Mouse (Mus musculus) CH12.LX (cell line): ENCODE measurements around the gene Gm49368. TPM values are rescaled to one million over a fixed set of nuclear protein-coding genes. Genes with fewer than 3 reads are reported as not detected.

ENCODE experiments used
- DNase-seq: peaks from one replicate; pipeline ENCODE4 v3.0.0-alpha.2; 2013; ENCODE audit errors: extremely low read depth
- H3K27ac ChIP-seq: 2 replicates; pipeline ENCODE4 v1.5.1; 2012; ENCODE audit warnings: low read depth, mild to moderate bottlenecking, control low read depth, moderate library complexity; ENCODE audit not compliant: insufficient read depth
- H3K27me3 ChIP-seq: replicated peaks from 2 replicates; pipeline ENCODE3; 2012; ENCODE audit warnings: inconsistent platforms
- H3K36me3 ChIP-seq, 2 experiments: replicated peaks in 1 of 2; 2 replicates each; pipeline versions ENCODE3 to v1.6.1; 2012; ENCODE audit warnings: inconsistent platforms in 1 of 2, low read length in 1 of 2, mild to moderate bottlenecking in 1 of 2, mixed read lengths in 1 of 2, moderate library complexity in 1 of 2; ENCODE audit not compliant: control insufficient read depth in 1 of 2, insufficient read depth in 1 of 2
- H3K4me1 ChIP-seq, 2 experiments: 2 replicates each; pipeline ENCODE4 v1.6.1; 2012; ENCODE audit warnings: inconsistent platforms in 1 of 2, moderate library complexity in 1 of 2; ENCODE audit not compliant: insufficient read depth in 2 of 2, control insufficient read depth in 1 of 2
- H3K4me2 ChIP-seq: 2 replicates; pipeline ENCODE4 v1.6.1; 2012; ENCODE audit warnings: low read depth, mild to moderate bottlenecking, control low read depth; ENCODE audit not compliant: poor library complexity, insufficient read depth, severe bottlenecking
- H3K4me3 ChIP-seq, 3 experiments: fragments of 150-350 bp in 1 of 3; sonication (generic) in 1 of 3; replicated peaks in 1 of 3; 2 replicates each; pipeline versions ENCODE3 to v1.5.1; 2011 to 2012; ENCODE audit warnings: low read depth in 2 of 3, low read length in 2 of 3, mild to moderate bottlenecking in 2 of 3, moderate library complexity in 2 of 3, control low read depth in 1 of 3, improper control_type of control experiment in 1 of 3, inconsistent platforms in 1 of 3, mixed read lengths in 1 of 3; ENCODE audit not compliant: poor library complexity in 1 of 3
- H3K79me2 ChIP-seq: replicated peaks from 2 replicates; pipeline ENCODE4 v1.6.1; 2012; ENCODE audit warnings: mild to moderate bottlenecking, moderate library complexity; ENCODE audit not compliant: control insufficient read depth, poor library complexity, insufficient read depth, severe bottlenecking; ENCODE audit errors: extremely low read depth
- H3K9ac ChIP-seq: 2 replicates; pipeline ENCODE4 v1.6.1; 2012; ENCODE audit warnings: low read depth, mild to moderate bottlenecking, control low read depth, moderate library complexity; ENCODE audit not compliant: insufficient read depth
- H3K9me3 ChIP-seq: replicated peaks from 2 replicates; pipeline ENCODE3; 2012; ENCODE audit warnings: low read length, inconsistent platforms, mixed read lengths
- CHD1 ChIP-seq: IDR thresholded peaks from 2 replicates; pipeline ENCODE4 v1.6.1; 2012; ENCODE audit warnings: low read depth, low read length, improper control_type of control experiment, inconsistent platforms
- CTCF ChIP-seq, 2 experiments: IDR thresholded peaks in 1 of 2; conservative IDR thresholded peaks in 1 of 2; 2 replicates each; pipeline ENCODE4 v1.5.1; 2011 to 2012; ENCODE audit warnings: low read depth in 2 of 2, low read length in 2 of 2, improper control_type of control experiment in 1 of 2, inconsistent platforms in 1 of 2, mild to moderate bottlenecking in 1 of 2, moderate library complexity in 1 of 2
- E2F4 ChIP-seq: IDR thresholded peaks from 2 replicates; pipeline ENCODE4 v1.6.1; 2011; ENCODE audit warnings: low read depth, low read length, improper control_type of control experiment; ENCODE audit not compliant: insufficient replicate concordance
- ELF1 ChIP-seq: IDR thresholded peaks from 2 replicates; pipeline ENCODE4 v1.6.1; 2014; ENCODE audit warnings: low read depth, mild to moderate bottlenecking, inconsistent platforms, low read length, improper control_type of control experiment
- EP300 ChIP-seq: IDR thresholded peaks from 2 replicates; pipeline ENCODE4 v1.6.1; 2011; ENCODE audit warnings: low read length, improper control_type of control experiment
- ETS1 ChIP-seq: conservative IDR thresholded peaks from 2 replicates; pipeline ENCODE4 v1.6.1; 2012; ENCODE audit warnings: low read depth, mild to moderate bottlenecking, inconsistent platforms, low read length, improper control_type of control experiment, moderate library complexity
- GABPA ChIP-seq: IDR thresholded peaks from 2 replicates; pipeline ENCODE4 v1.6.1; 2012; ENCODE audit warnings: low read depth, low read length, improper control_type of control experiment, inconsistent platforms; ENCODE audit not compliant: insufficient replicate concordance
- HCFC1 ChIP-seq: IDR thresholded peaks from 2 replicates; pipeline ENCODE4 v1.6.1; 2012; ENCODE audit warnings: low read depth, mild to moderate bottlenecking, inconsistent platforms, low read length, improper control_type of control experiment
- IRF4 ChIP-seq: IDR thresholded peaks from 2 replicates; pipeline ENCODE4 v1.6.1; 2014; ENCODE audit warnings: low read depth, mild to moderate bottlenecking, inconsistent platforms, low read length, improper control_type of control experiment
- JUND ChIP-seq: conservative IDR thresholded peaks from 2 replicates; pipeline ENCODE4 v1.6.1; 2011; ENCODE audit warnings: low read depth, low read length, improper control_type of control experiment
- KAT2A ChIP-seq: IDR thresholded peaks from 2 replicates; pipeline ENCODE4 v1.6.1; 2012; ENCODE audit warnings: low read length, improper control_type of control experiment, inconsistent platforms; ENCODE audit not compliant: insufficient replicate concordance
- MAZ ChIP-seq: IDR thresholded peaks from 2 replicates; pipeline ENCODE4 v1.6.1; 2012; ENCODE audit warnings: low read depth, mild to moderate bottlenecking, inconsistent platforms, low read length, improper control_type of control experiment, moderate library complexity
- MEF2A ChIP-seq: IDR thresholded peaks from 2 replicates; pipeline ENCODE4 v1.6.1; 2014; ENCODE audit warnings: low read depth, mild to moderate bottlenecking, inconsistent platforms, low read length, improper control_type of control experiment, borderline replicate concordance
- MXI1 ChIP-seq: IDR thresholded peaks from 2 replicates; pipeline ENCODE4 v1.6.1; 2011; ENCODE audit warnings: mild to moderate bottlenecking, low read depth, low read length, improper control_type of control experiment
- MYC ChIP-seq: IDR thresholded peaks from 2 replicates; pipeline ENCODE4 v1.6.1; 2011; ENCODE audit warnings: low read depth, mild to moderate bottlenecking, improper control_type of control experiment, low read length
- NELFE ChIP-seq: IDR thresholded peaks from 2 replicates; pipeline ENCODE4 v1.6.1; 2011; ENCODE audit warnings: low read depth, low read length, improper control_type of control experiment
- PAX5 ChIP-seq: IDR thresholded peaks from 2 replicates; pipeline ENCODE4 v1.6.1; 2012; ENCODE audit warnings: low read length, inconsistent platforms, mixed read lengths
- POLR2A ChIP-seq: IDR thresholded peaks from 2 replicates; pipeline ENCODE4 v1.6.1; 2011; ENCODE audit warnings: low read depth, mild to moderate bottlenecking, improper control_type of control experiment, low read length
- POLR2AphosphoS2 ChIP-seq: IDR thresholded peaks from 2 replicates; pipeline ENCODE4 v1.6.1; 2011; ENCODE audit warnings: low read depth, low read length, improper control_type of control experiment
- RAD21 ChIP-seq: IDR thresholded peaks from 2 replicates; pipeline ENCODE4 v1.6.1; 2011; ENCODE audit warnings: low read depth, mild to moderate bottlenecking, low read length, improper control_type of control experiment, moderate library complexity
- RCOR1 ChIP-seq: conservative IDR thresholded peaks from 2 replicates; pipeline ENCODE4 v1.6.1; 2012; ENCODE audit warnings: low read depth, mild to moderate bottlenecking, inconsistent platforms, low read length, improper control_type of control experiment
- SIN3A ChIP-seq: IDR thresholded peaks from 2 replicates; pipeline ENCODE4 v1.6.1; 2012; ENCODE audit warnings: low read length, improper control_type of control experiment, inconsistent platforms
- SMC3 ChIP-seq: IDR thresholded peaks from 2 replicates; pipeline ENCODE4 v1.6.1; 2011; ENCODE audit warnings: low read depth, low read length, improper control_type of control experiment
- TCF12 ChIP-seq: IDR thresholded peaks from 2 replicates; pipeline ENCODE4 v1.6.1; 2014; ENCODE audit warnings: low read depth, mild to moderate bottlenecking, inconsistent platforms, low read length, improper control_type of control experiment
- UBTF ChIP-seq: IDR thresholded peaks from 2 replicates; pipeline ENCODE4 v1.6.1; 2012; ENCODE audit warnings: low read depth, mild to moderate bottlenecking, inconsistent platforms, low read length, improper control_type of control experiment, moderate library complexity
- USF1 ChIP-seq: IDR thresholded peaks from 2 replicates; pipeline ENCODE4 v1.6.1; 2014; ENCODE audit warnings: low read depth, mild to moderate bottlenecking, inconsistent platforms, low read length, improper control_type of control experiment
- USF2 ChIP-seq: conservative IDR thresholded peaks from 2 replicates; pipeline ENCODE4 v1.6.1; 2011; ENCODE audit warnings: low read depth, low read length, improper control_type of control experiment
- ZKSCAN1 ChIP-seq: IDR thresholded peaks from 2 replicates; pipeline ENCODE4 v1.6.1; 2012; ENCODE audit warnings: low read depth, inconsistent platforms, low read length, improper control_type of control experiment, borderline replicate concordance
- ZMIZ1 ChIP-seq: IDR thresholded peaks from 2 replicates; pipeline ENCODE4 v1.6.1; 2012; ENCODE audit warnings: low read depth, mild to moderate bottlenecking, inconsistent platforms, low read length, improper control_type of control experiment
- ZNF384 ChIP-seq: IDR thresholded peaks from 2 replicates; pipeline ENCODE4 v1.6.1; 2012; ENCODE audit warnings: low read depth, low read length, improper control_type of control experiment, inconsistent platforms
- dilution Hi-C: fragments of 300-500 bp; cut with MboI; formaldehyde crosslinking; loops from 2 replicates; pipeline ENCODE4 v1.14.3; 2020; ENCODE audit warnings: low sequenced_read_pairs; ENCODE audit not compliant: extremely low pct_unique_long_range_greater_than_20kb, extremely low pct_ligation_motif_present
- in situ Hi-C: fragments of 300-500 bp; cut with MboI; formaldehyde crosslinking; loops from 3 replicates; pipeline ENCODE4 v1.14.3; 2019; ENCODE audit warnings: low sequenced_read_pairs, low pct_ligation_motif_present, low pct_unique_long_range_greater_than_20kb, mixed read lengths
- polyA plus RNA-seq: library from polyadenylated mRNA; unstranded; fragments of >175 nt; gene quantifications from 2 replicates; pipeline ENCODE4 v1.2.1, GENCODE M21; 2012; ENCODE audit warnings: low read depth; ENCODE audit not compliant: insufficient read length
- total RNA-seq, 2 experiments: library from RNA; depleted of rRNA; stranded (reverse); fragments of 300-350 nt in 1 of 2; fragments of >200 nt in 1 of 2; gene quantifications; 2 replicates each; pipeline ENCODE4 v1.2.3; 2012 to 2014

The Gm49368 gene
- total and polyA plus RNA-seq, 3 experiments: not detected

GRCm38 (mm10) chr7:128098135-128098534 lies 35.7 kb downstream of the Gm49368 start:
- peaks cover 25% of the 10 kb centered on the region for H3K27me3 ChIP-seq
- no peaks in the 10 kb centered on the region for H3K36me3 ChIP-seq
- no peak overlapping the region for H3K4me2 ChIP-seq
- H3K9me3 ChIP-seq: no peaks in the 10 kb centered on the region
- no peak overlapping the region for H3K4me3 ChIP-seq
- H3K9ac ChIP-seq: no peak overlapping the region
- dilution Hi-C loops (no loop called here), in situ Hi-C loops (no loop called here)
- H3K27ac ChIP-seq: no peak overlapping the region
- H3K79me2 ChIP-seq: no peaks in the 10 kb centered on the region
- peaks cover 6 to 26% of the 10 kb centered on the region in 2 experiments; a peak in 3 of 4 replicates for H3K4me1 ChIP-seq
- no peak for DNase-seq
- peak; percentile 19 for TF ChIP-seq SMC3
- TF ChIP-seq CTCF (conservative IDR thresholded peaks at IDR 0.05 in 1 of 2, IDR thresholded peaks at IDR 0.05 in 1 of 2; ENCODE audit: low read depth in 2 of 2, low read length in 2 of 2): peak in 1 of 2 experiments; percentile 41; a peak in 1 of 4 replicates
- no peak for TF ChIP-seq IRF4
- no peak for TF ChIP-seq PAX5
- peak; percentile 93 for TF ChIP-seq ZNF384
- TF ChIP-seq USF1: no peak
- peak; percentile 30 for TF ChIP-seq RAD21
- no peak for TF ChIP-seq ELF1
- TF ChIP-seq, all 38 proteins: peak for 4

- in situ Hi-C loops: no loop called here
- no peak overlapping the region for H3K27ac ChIP-seq
- no peaks in the 10 kb centered on the region for H3K79me2 ChIP-seq
- peaks cover 35% of the 10 kb centered on the region for H3K27me3 ChIP-seq
- no peak overlapping the region for H3K4me2 ChIP-seq
- dilution Hi-C loops: no loop called here
- peaks cover 6 to 26% of the 10 kb centered on the region in 2 experiments; a peak in 3 of 4 replicates for H3K4me1 ChIP-seq
- H3K36me3 ChIP-seq: no peaks in the 10 kb centered on the region
- no peak overlapping the region for H3K9ac ChIP-seq
- DNase-seq: peak; percentile 86
- H3K9me3 ChIP-seq: no peaks in the 10 kb centered on the region
- no peak overlapping the region for H3K4me3 ChIP-seq
- no peak for TF ChIP-seq UBTF
- no peak for TF ChIP-seq KAT2A
- TF ChIP-seq USF1: no peak
- no peak for TF ChIP-seq HCFC1
- no peak for TF ChIP-seq MYC
- peak; percentile 58 for TF ChIP-seq SIN3A
- TF ChIP-seq JUND: peak; percentile 35; the same call in 1 of the 2 replicates
- TF ChIP-seq MEF2A: peak; percentile 78; the same call in 1 of the 2 replicates
- no peak for TF ChIP-seq ZMIZ1
- 0 out of 2 replicates have a peak, but pooled peaks have one; percentile 16 for TF ChIP-seq E2F4
- TF ChIP-seq USF2: no peak
- peak; percentile 14; the same call in 1 of the 2 replicates for TF ChIP-seq ZNF384
- TF ChIP-seq POLR2A: no peak
- peak; percentile 55; the same call in 1 of the 2 replicates for TF ChIP-seq EP300
- no peak for TF ChIP-seq PAX5
- TF ChIP-seq MAZ: no peak
- no peak for TF ChIP-seq NELFE
- TF ChIP-seq GABPA: no peak
- TF ChIP-seq ETS1: peak; percentile 71
- no peak for TF ChIP-seq CHD1
- TF ChIP-seq POLR2AphosphoS2: no peak
- TF ChIP-seq RCOR1: no peak
- TF ChIP-seq ZKSCAN1: no peak
- TF ChIP-seq IRF4: peak; percentile 23; the same call in 1 of the 2 replicates
- TF ChIP-seq ELF1: no peak
- TF ChIP-seq TCF12: peak; percentile 74
- TF ChIP-seq CTCF (conservative IDR thresholded peaks at IDR 0.05 in 1 of 2, IDR thresholded peaks at IDR 0.05 in 1 of 2; ENCODE audit: low read depth in 2 of 2, low read length in 2 of 2): peak in 1 of 2 experiments; percentile 66; a peak in 2 of 4 replicates
- TF ChIP-seq MXI1: no peak
- TF ChIP-seq SMC3: peak; percentile 47; the same call in 1 of the 2 replicates
These were observed 38.4 kb downstream of the Gm49368 start for GRCm38 (mm10) chr7:128100742-128101357.
